Mouse (Mus musculus) MEL (cell line): ENCODE measurements around the gene Pitpnb. TPM values are rescaled to one million over a fixed set of nuclear protein-coding genes. Genes with fewer than 3 reads are reported as not detected.

Experiments
- DNase-seq: peaks from one replicate; pipeline ENCODE4 v3.0.0; 2011; ENCODE audit warnings: low read depth, low spot score
- H3K27ac ChIP-seq: 2 replicates; pipeline ENCODE4 v1.5.1; 2012; ENCODE audit warnings: low read depth, mild to moderate bottlenecking, control low read depth, low read length, moderate library complexity; ENCODE audit not compliant: control insufficient read depth
- H3K27me3 ChIP-seq, 2 experiments: fragments of 150-350 bp in 1 of 2; sonication (generic) in 1 of 2; 2 replicates each; pipeline ENCODE4 v1.6.1; 2012; ENCODE audit warnings: low read length in 2 of 2, mild to moderate bottlenecking in 2 of 2, improper control_type of control experiment in 1 of 2, moderate library complexity in 1 of 2; ENCODE audit not compliant: insufficient read depth in 2 of 2, control insufficient read depth in 1 of 2
- H3K36me3 ChIP-seq, 2 experiments: 2 replicates each; pipeline ENCODE4 v1.6.1; 2012 to 2014; ENCODE audit warnings: low read length in 2 of 2, improper control_type of control experiment in 1 of 2, inconsistent platforms in 1 of 2, mild to moderate bottlenecking in 1 of 2; ENCODE audit not compliant: insufficient read depth in 2 of 2, control insufficient read depth in 1 of 2
- H3K4me1 ChIP-seq, 2 experiments: fragments of 150-350 bp in 1 of 2; sonication (generic) in 1 of 2; 2 replicates each; pipeline ENCODE4 v1.6.1; 2012; ENCODE audit warnings: low read length in 2 of 2, improper control_type of control experiment in 1 of 2, mild to moderate bottlenecking in 1 of 2; ENCODE audit not compliant: insufficient read depth in 2 of 2, control insufficient read depth in 1 of 2
- H3K4me3 ChIP-seq, 2 experiments: fragments of 150-350 bp in 1 of 2; sonication (generic) in 1 of 2; 2 replicates each; pipeline ENCODE4 v1.5.1; 2012; ENCODE audit warnings: low read depth in 2 of 2, low read length in 2 of 2, mild to moderate bottlenecking in 2 of 2, moderate library complexity in 2 of 2, control low read depth in 1 of 2, improper control_type of control experiment in 1 of 2; ENCODE audit not compliant: control insufficient read depth in 1 of 2, insufficient read depth in 1 of 2
- H3K79me2 ChIP-seq: 2 replicates; pipeline ENCODE4 v1.6.1; 2012; ENCODE audit warnings: mild to moderate bottlenecking, low read length, moderate library complexity; ENCODE audit not compliant: control insufficient read depth, poor library complexity, insufficient read depth
- H3K9ac ChIP-seq: 2 replicates; pipeline ENCODE4 v1.6.1; 2012; ENCODE audit warnings: low read depth, mild to moderate bottlenecking, control low read depth, low read length, moderate library complexity; ENCODE audit not compliant: control insufficient read depth, poor library complexity, severe bottlenecking
- H3K9me3 ChIP-seq: fragments of 150-350 bp; sonication (generic); replicated peaks from 2 replicates; pipeline ENCODE4 v1.6.1; 2012; ENCODE audit warnings: mild to moderate bottlenecking, low read length, improper control_type of control experiment, moderate library complexity; ENCODE audit not compliant: insufficient read depth
- BHLHE40 ChIP-seq: IDR thresholded peaks from 2 replicates; pipeline ENCODE4 v1.6.1; 2012; ENCODE audit warnings: low read depth, mild to moderate bottlenecking, inconsistent platforms, low read length, improper control_type of control experiment, borderline replicate concordance
- CHD1 ChIP-seq: IDR thresholded peaks from 2 replicates; pipeline ENCODE4 v1.6.1; 2012; ENCODE audit warnings: low read depth, mild to moderate bottlenecking, inconsistent platforms, low read length, improper control_type of control experiment
- CHD2 ChIP-seq: IDR thresholded peaks from 2 replicates; pipeline ENCODE4 v1.6.1; 2011; ENCODE audit warnings: low read length, improper control_type of control experiment
- CTCF ChIP-seq, 3 experiments: IDR thresholded peaks in 2 of 3; conservative IDR thresholded peaks in 1 of 3; 2 replicates each; pipeline ENCODE4 v1.5.1; 2011 to 2012; ENCODE audit warnings: low read length in 3 of 3, low read depth in 2 of 3, mild to moderate bottlenecking in 2 of 3, improper control_type of control experiment in 1 of 3, inconsistent platforms in 1 of 3, mixed read lengths in 1 of 3, moderate library complexity in 1 of 3; ENCODE audit not compliant: control insufficient read depth in 1 of 3, insufficient read depth in 1 of 3, poor library complexity in 1 of 3, severe bottlenecking in 1 of 3
- E2F4 ChIP-seq: IDR thresholded peaks from 2 replicates; pipeline ENCODE4 v1.6.1; 2011; ENCODE audit warnings: low read depth, low read length, improper control_type of control experiment, borderline replicate concordance
- GABPA ChIP-seq: IDR thresholded peaks from 2 replicates; pipeline ENCODE4 v1.6.1; 2012; ENCODE audit warnings: low read depth, mild to moderate bottlenecking, inconsistent platforms, low read length, improper control_type of control experiment, moderate library complexity
- GATA1 ChIP-seq: IDR thresholded peaks from 2 replicates; pipeline ENCODE4 v1.6.1; 2011; ENCODE audit warnings: low read depth, low read length, improper control_type of control experiment
- HCFC1 ChIP-seq: IDR thresholded peaks from 2 replicates; pipeline ENCODE4 v1.6.1; 2012; ENCODE audit warnings: low read depth, mild to moderate bottlenecking, inconsistent platforms, low read length, improper control_type of control experiment, moderate library complexity
- JUND ChIP-seq: IDR thresholded peaks from 2 replicates; pipeline ENCODE4 v1.6.1; 2011; ENCODE audit warnings: low read depth, mild to moderate bottlenecking, improper control_type of control experiment, low read length
- KAT2A ChIP-seq: conservative IDR thresholded peaks from 2 replicates; pipeline ENCODE4 v1.6.1; 2012; ENCODE audit warnings: low read depth, low read length, improper control_type of control experiment, inconsistent platforms
- MAX ChIP-seq: IDR thresholded peaks from 2 replicates; pipeline ENCODE4 v1.6.1; 2011; ENCODE audit warnings: low read length, improper control_type of control experiment
- MAZ ChIP-seq: IDR thresholded peaks from 2 replicates; pipeline ENCODE4 v1.6.1; 2012; ENCODE audit warnings: low read depth, mild to moderate bottlenecking, inconsistent platforms, low read length, improper control_type of control experiment
- MXI1 ChIP-seq: IDR thresholded peaks from 2 replicates; pipeline ENCODE4 v1.6.1; 2011; ENCODE audit warnings: mild to moderate bottlenecking, low read depth, low read length, improper control_type of control experiment
- MYB ChIP-seq: IDR thresholded peaks from 2 replicates; pipeline ENCODE4 v1.6.1; 2011; ENCODE audit warnings: mild to moderate bottlenecking, low read depth, low read length, improper control_type of control experiment
- MYC ChIP-seq: IDR thresholded peaks from 2 replicates; pipeline ENCODE4 v1.6.1; 2011; ENCODE audit warnings: low read depth, mild to moderate bottlenecking, low read length, improper control_type of control experiment, moderate library complexity
- NELFE ChIP-seq: IDR thresholded peaks from 2 replicates; pipeline ENCODE4 v1.6.1; 2011; ENCODE audit warnings: low read depth, low read length, improper control_type of control experiment
- NRF1 ChIP-seq: IDR thresholded peaks from 2 replicates; pipeline ENCODE4 v1.6.1; 2014; ENCODE audit warnings: low read depth, mild to moderate bottlenecking, inconsistent platforms, low read length, improper control_type of control experiment, moderate library complexity; ENCODE audit not compliant: poor library complexity, insufficient read depth, severe bottlenecking
- POLR2A ChIP-seq, 2 experiments: IDR thresholded peaks; 2 replicates each; pipeline ENCODE4 v1.6.1; 2011 to 2012; ENCODE audit warnings: low read length in 2 of 2, mild to moderate bottlenecking in 2 of 2, control low read depth in 1 of 2, improper control_type of control experiment in 1 of 2, low read depth in 1 of 2, moderate library complexity in 1 of 2; ENCODE audit not compliant: control insufficient read depth in 1 of 2, insufficient read depth in 1 of 2, poor library complexity in 1 of 2
- POLR2AphosphoS2 ChIP-seq: IDR thresholded peaks from 2 replicates; pipeline ENCODE4 v1.6.1; 2011; ENCODE audit warnings: low read length, improper control_type of control experiment
- POLR2AphosphoS5 ChIP-seq: IDR thresholded peaks from 2 replicates; pipeline ENCODE4 v1.6.1; 2012; ENCODE audit warnings: low read depth, borderline replicate concordance, mild to moderate bottlenecking, inconsistent platforms, low read length, moderate library complexity, mixed read lengths
- SIN3A ChIP-seq: IDR thresholded peaks from 2 replicates; pipeline ENCODE4 v1.6.1; 2012; ENCODE audit warnings: low read length, improper control_type of control experiment, inconsistent platforms
- SMC3 ChIP-seq: IDR thresholded peaks from 2 replicates; pipeline ENCODE4 v1.6.1; 2011; ENCODE audit warnings: low read depth, low read length, improper control_type of control experiment
- TAL1 ChIP-seq: IDR thresholded peaks from 2 replicates; pipeline ENCODE4 v1.6.1; 2012; ENCODE audit warnings: mild to moderate bottlenecking, inconsistent platforms, low read length, moderate library complexity, mixed read lengths
- TBP ChIP-seq: IDR thresholded peaks from 2 replicates; pipeline ENCODE4 v1.8.0; 2011; ENCODE audit warnings: low read depth, low read length, improper control_type of control experiment
- TCF12 ChIP-seq: IDR thresholded peaks from 2 replicates; pipeline ENCODE4 v1.6.1; 2014; ENCODE audit warnings: low read depth, mild to moderate bottlenecking, inconsistent platforms, low read length, improper control_type of control experiment, moderate library complexity
- UBTF ChIP-seq: IDR thresholded peaks from 2 replicates; pipeline ENCODE4 v1.6.1; 2012; ENCODE audit warnings: low read depth, mild to moderate bottlenecking, inconsistent platforms, low read length, improper control_type of control experiment, moderate library complexity, borderline replicate concordance; ENCODE audit not compliant: insufficient read depth
- USF1 ChIP-seq: IDR thresholded peaks from 2 replicates; pipeline ENCODE4 v1.6.1; 2014; ENCODE audit warnings: low read depth, mild to moderate bottlenecking, inconsistent platforms, low read length, improper control_type of control experiment, moderate library complexity
- USF2 ChIP-seq, 2 experiments: IDR thresholded peaks; 2 replicates each; pipeline ENCODE4 v1.6.1; 2011 to 2012; ENCODE audit warnings: improper control_type of control experiment in 2 of 2, low read length in 2 of 2, borderline replicate concordance in 1 of 2, inconsistent platforms in 1 of 2, low read depth in 1 of 2, mild to moderate bottlenecking in 1 of 2; ENCODE audit not compliant: insufficient read depth in 1 of 2
- ZKSCAN1 ChIP-seq: IDR thresholded peaks from 2 replicates; pipeline ENCODE4 v1.6.1; 2012; ENCODE audit warnings: low read depth, mild to moderate bottlenecking, inconsistent platforms, low read length, improper control_type of control experiment, moderate library complexity
- ZMIZ1 ChIP-seq: IDR thresholded peaks from 2 replicates; pipeline ENCODE4 v1.6.1; 2012; ENCODE audit warnings: low read depth, mild to moderate bottlenecking, inconsistent platforms, low read length, improper control_type of control experiment, moderate library complexity
- polyA plus RNA-seq, 2 experiments: library from polyadenylated mRNA; stranded (reverse) in 1 of 2; unstranded in 1 of 2; fragments of >175 nt in 1 of 2; fragments of >200 nt in 1 of 2; gene quantifications; 2 replicates each; pipeline versions ENCODE4 v1.2.1 to v1.2.4; 2012; ENCODE audit warnings: low replicate concordance in 2 of 2, low read depth in 1 of 2; ENCODE audit not compliant: insufficient read length in 2 of 2, insufficient read depth in 1 of 2, missing spikeins in 1 of 2
- total RNA-seq: library from RNA; depleted of rRNA; stranded (reverse); fragments of 300-350 nt; gene quantifications from 2 replicates; pipeline ENCODE4 v1.2.3, GENCODE M21; 2012

Pitpnb gene
- total and polyA plus RNA-seq, 3 experiments: 21.8 to 111 (median 88.5) TPM

GRCm38 (mm10) chr5:111404721-111405120 lies 74.2 kb downstream of the Pitpnb start:
- Histone ChIP-seq H3K4me3 (no peak overlapping the region), H3K79me2 (no peaks in the 10 kb centered on the region), H3K36me3 (no peaks in the 10 kb centered on the region), H3K9me3 (no peaks in the 10 kb centered on the region), H3K4me1 (no peaks in the 10 kb centered on the region), H3K27me3 (no peaks in the 10 kb centered on the region), H3K27ac (no peak overlapping the region), H3K9ac (no peak overlapping the region)
- DNase-seq: no peak
- no peak for TF ChIP-seq MAX
- no peak for TF ChIP-seq POLR2AphosphoS2
- TF ChIP-seq GATA1: no peak
- TF ChIP-seq TCF12: no peak
- TF ChIP-seq MAZ: no peak
- TF ChIP-seq MXI1: no peak
- no peak for TF ChIP-seq USF2 (IDR thresholded peaks at IDR 0.05; ENCODE audit: borderline replicate concordance in 1 of 2, insufficient read depth in 1 of 2, low read depth in 1 of 2, low read length in 2 of 2)
- TF ChIP-seq SIN3A: no peak
- TF ChIP-seq NELFE: no peak
- no peak for TF ChIP-seq HCFC1
- TF ChIP-seq UBTF: no peak
- no peak for TF ChIP-seq CTCF (IDR thresholded peaks at IDR 0.05 in 2 of 3, conservative IDR thresholded peaks at IDR 0.05 in 1 of 3; ENCODE audit: control insufficient read depth in 1 of 3, insufficient read depth in 1 of 3, low read depth in 2 of 3, low read length in 3 of 3, poor library complexity in 1 of 3, severe bottlenecking in 1 of 3)
- TF ChIP-seq CHD2: no peak
- TF ChIP-seq JUND: no peak

- Histone ChIP-seq H3K36me3 (no peaks in the 10 kb centered on the region), H3K27ac (no peak overlapping the region), H3K9ac (no peak overlapping the region), H3K4me1 (no peaks in the 10 kb centered on the region), H3K79me2 (no peaks in the 10 kb centered on the region), H3K9me3 (no peaks in the 10 kb centered on the region), H3K4me3 (no peak overlapping the region), H3K27me3 (no peaks in the 10 kb centered on the region)
- DNase-seq: no peak
- TF ChIP-seq MYB (no peak), NRF1 (no peak), USF2 (IDR thresholded peaks at IDR 0.05; ENCODE audit: borderline replicate concordance in 1 of 2, insufficient read depth in 1 of 2, low read depth in 1 of 2, low read length in 2 of 2) (no peak), USF1 (no peak), BHLHE40 (no peak), POLR2A (IDR thresholded peaks at IDR 0.05; ENCODE audit: control insufficient read depth in 1 of 2, insufficient read depth in 1 of 2, low read depth in 1 of 2, low read length in 2 of 2, poor library complexity in 1 of 2) (no peak), GATA1 (no peak), CHD1 (no peak), KAT2A (no peak), E2F4 (no peak), TBP (no peak), ZKSCAN1 (no peak), TAL1 (no peak), POLR2AphosphoS5 (no peak), GABPA (no peak), MYC (no peak), ZMIZ1 (no peak), SMC3 (no peak)
Measured at GRCm38 (mm10) chr5:111408470-111409105, 78.0 kb downstream of the Pitpnb start.
